Mouse (Mus musculus) monocyte, adult 2 months (primary cell): ENCODE measurements around the gene Kcnk3.

Experiments
- DNase-seq, 2 experiments: peaks; one replicate each; pipeline ENCODE4 v3.0.0; 2022; ENCODE audit warnings: low spot score in 2 of 2, low read depth in 1 of 2

Gene Kcnk3

GRCm38 (mm10) chr5:30632134-30632533 is 44.2 kb downstream of the Kcnk3 start:
- no peak for DNase-seq

GRCm38 (mm10) chr5:30636994-30637393 is 49.0 kb downstream of the Kcnk3 start:
- DNase-seq: no peak

GRCm38 (mm10) chr5:30638041-30638440 is 50.1 kb downstream of the Kcnk3 start:
- DNase-seq: peak; percentile 66 to 74

- no peak for DNase-seq
Observed at GRCm38 (mm10) chr5:30643477-30644179, 55.7 kb downstream of the Kcnk3 start.

GRCm38 (mm10) chr5:30646036-30646435 is 58.1 kb downstream of the Kcnk3 start:
- no peak for DNase-seq

GRCm38 (mm10) chr5:30647396-30647795 is 59.4 kb downstream of the Kcnk3 start:
- DNase-seq: no peak

GRCm38 (mm10) chr5:30647815-30648560 is 60.0 kb downstream of the Kcnk3 start, which contains the start of gene Slc35f6:
Gene Slc35f6, plus strand, starts transcription at chr5:30647933.
- DNase-seq: peak; percentile 61 to 87

- no peak for DNase-seq
Observed at GRCm38 (mm10) chr5:30649558-30649957, 61.6 kb downstream of the Kcnk3 start.

GRCm38 (mm10) chr5:30650756-30651155 is 62.8 kb downstream of the Kcnk3 start:
- peak; percentile 68 to 76 for DNase-seq

GRCm38 (mm10) chr5:30651554-30651953 is 63.6 kb downstream of the Kcnk3 start:
- DNase-seq: peak in 1 of 2 experiments; percentile 28

- DNase-seq: no peak
Observed at GRCm38 (mm10) chr5:30653246-30653645, 65.3 kb downstream of the Kcnk3 start.

GRCm38 (mm10) chr5:30655042-30655441 is 67.1 kb downstream of the Kcnk3 start:
- DNase-seq: no peak

GRCm38 (mm10) chr5:30655526-30656195 is 67.7 kb downstream of the Kcnk3 start:
- DNase-seq: no peak

- DNase-seq: no peak
Observed at GRCm38 (mm10) chr5:30659042-30659441, 71.1 kb downstream of the Kcnk3 start.

- DNase-seq: no peak
Observed at GRCm38 (mm10) chr5:30660278-30660677, 72.3 kb downstream of the Kcnk3 start.

- DNase-seq: no peak
Observed at GRCm38 (mm10) chr5:30660813-30661212, 72.8 kb downstream of the Kcnk3 start.

- no peak for DNase-seq
Observed at GRCm38 (mm10) chr5:30665360-30665759, 77.4 kb downstream of the Kcnk3 start.

GRCm38 (mm10) chr5:30665968-30666367 is 78.0 kb downstream of the Kcnk3 start:
- DNase-seq: no peak

GRCm38 (mm10) chr5:30666391-30667195 is 78.6 kb downstream of the Kcnk3 start, which contains the start of gene Cenpa:
Gene Cenpa, plus strand, starts transcription at chr5:30666777.
- DNase-seq: peak; percentile 82 to 90

GRCm38 (mm10) chr5:30667215-30667614 is 79.2 kb downstream of the Kcnk3 start:
- no peak for DNase-seq

GRCm38 (mm10) chr5:30667686-30668085 is 79.7 kb downstream of the Kcnk3 start:
- DNase-seq: no peak
